Mouse (Mus musculus): ENCODE results near the gene Gm20422. TPM values are rescaled to one million over a fixed set of nuclear protein-coding genes. Genes with fewer than 3 reads are reported as not detected.
"Not testable (repeated sequence)": the region's sequence is repeated elsewhere in the genome, so short reads cannot be mapped to it uniquely, and the experiment has no call there.

Gene Gm20422
- total RNA-seq, 2 experiments from 2014 or later = 1.00 to 1.4 TPM

- TF ChIP-seq CTCF (IDR thresholded peaks at IDR 0.05) = no peak; the same call in 1 of the 2 replicates
- peak within 1 kb of the TSS; percentile 52 for H3K4me3 ChIP-seq
- DNase-seq (ENCODE audit: extremely low spot score in 1 of 2, low spot score in 2 of 2) = peak; percentile 95 to 96
- peak within 1 kb of the TSS; percentile 100 for H3K27ac ChIP-seq
- intact Hi-C loops (cut with DNase I) = loop anchor here (2.0 kb wide), 1 partner anchor 33 kb away; no protein-coding TSS in a partner anchor
Observed at GRCm38 (mm10) chr8:69749544-69750454, 24.9 kb downstream of the Gm20422 start, which contains the start of gene Zfp963. TSS of gene Zfp963 (minus strand) at chr8:69749970.

GRCm38 (mm10) chr8:69741231-69741630 lies 33.5 kb downstream of the Gm20422 start:
- intact Hi-C loops (cut with DNase I) = no loop called here

GRCm38 (mm10) chr8:69740763-69741162 lies 33.9 kb downstream of the Gm20422 start:
- no peak for DNase-seq (ENCODE audit: extremely low spot score in 1 of 2, low spot score in 2 of 2)
- Histone ChIP-seq H3K4me3 (no peak overlapping the region), H3K27ac (no peak overlapping the region)
- no peak for TF ChIP-seq CTCF (IDR thresholded peaks at IDR 0.05)
- intact Hi-C loops (cut with DNase I) = no loop called here

More at GRCm38 (mm10) chr8:69741231-69741630, 33.5 kb downstream of the Gm20422 start:
- no peak overlapping the region for H3K4me3 ChIP-seq
- TF ChIP-seq CTCF (IDR thresholded peaks at IDR 0.05) = no peak
- no peak overlapping the region for H3K27ac ChIP-seq
- DNase-seq (ENCODE audit: extremely low spot score in 1 of 2, low spot score in 2 of 2) = no peak

GRCm38 (mm10) chr8:69735495-69735894 lies 39.2 kb downstream of the Gm20422 start:
- intact Hi-C loops (cut with DNase I) = no loop called here
- no peak for DNase-seq (ENCODE audit: extremely low spot score in 1 of 2, low spot score in 2 of 2)
- TF ChIP-seq CTCF (IDR thresholded peaks at IDR 0.05) = no peak
- Histone ChIP-seq H3K4me3 (no peak overlapping the region), H3K27ac (no peak overlapping the region)

- H3K4me3 ChIP-seq = peak overlapping the region; percentile 41
- DNase-seq (ENCODE audit: extremely low spot score in 1 of 2, low spot score in 2 of 2) = no peak
- peak overlapping the region; percentile 64; the same call in 1 of the 2 replicates for H3K27ac ChIP-seq
- intact Hi-C loops (cut with DNase I) = loop anchor here (2.0 kb wide), 2 partner anchors 32 to 62 kb away; partner anchors contain the start of genes Zfp963 and Zfp964
- no peak for TF ChIP-seq CTCF (IDR thresholded peaks at IDR 0.05)
Observed at GRCm38 (mm10) chr8:69717232-69717580, 57.5 kb downstream of the Gm20422 start.

- H3K4me3 ChIP-seq = peak overlapping the region; percentile 90
- peak overlapping the region; percentile 99 for H3K27ac ChIP-seq
- intact Hi-C loops (cut with DNase I) = loop anchor here (1.0 to 2.0 kb wide), 3 partner anchors 32 to 91 kb away; partner anchors contain the start of genes Zfp868, Zfp963 and Zfp964
- TF ChIP-seq CTCF (IDR thresholded peaks at IDR 0.05) = no peak
- DNase-seq (ENCODE audit: extremely low spot score in 1 of 2, low spot score in 2 of 2) = peak; percentile 91 to 93
Observed at GRCm38 (mm10) chr8:69716403-69717231, 58.1 kb downstream of the Gm20422 start.

- Histone ChIP-seq H3K4me3 (peak overlapping the region; percentile 90), H3K27ac (peak overlapping the region; percentile 21; the same call in 1 of the 2 replicates)
- TF ChIP-seq CTCF (IDR thresholded peaks at IDR 0.05) = no peak
- intact Hi-C loops (cut with DNase I) = no loop called here
- no peak for DNase-seq (ENCODE audit: extremely low spot score in 1 of 2, low spot score in 2 of 2)
Observed at GRCm38 (mm10) chr8:69715366-69715765, 59.3 kb downstream of the Gm20422 start.

- DNase-seq (ENCODE audit: extremely low spot score in 1 of 2, low spot score in 2 of 2) = no peak
- H3K4me3 ChIP-seq = no peak overlapping the region
- no peak for TF ChIP-seq CTCF (IDR thresholded peaks at IDR 0.05)
- no peak overlapping the region for H3K27ac ChIP-seq
- intact Hi-C loops (cut with DNase I) = no loop called here
Observed at GRCm38 (mm10) chr8:69713516-69713915, 61.2 kb downstream of the Gm20422 start.

- H3K4me3 ChIP-seq; intact Hi-C loops (cut with DNase I); DNase-seq (ENCODE audit: extremely low spot score in 1 of 2, low spot score in 2 of 2); H3K27ac ChIP-seq: not testable (repeated sequence)
Observed at GRCm38 (mm10) chr8:69710624-69711023, 64.1 kb downstream of the Gm20422 start, which contains the start of gene Zfp869. TSS of gene Zfp869 (minus strand) at chr8:69710724.

- H3K27ac ChIP-seq = no peak overlapping the region
- intact Hi-C loops (cut with DNase I) = loop anchor here (1.0 kb wide), 1 partner anchor 12 kb away; no protein-coding TSS in a partner anchor
- no peak for TF ChIP-seq CTCF (IDR thresholded peaks at IDR 0.05)
- no peak overlapping the region for H3K4me3 ChIP-seq
- DNase-seq (ENCODE audit: extremely low spot score in 1 of 2, low spot score in 2 of 2) = no peak
Observed at GRCm38 (mm10) chr8:69701810-69702209, 72.9 kb downstream of the Gm20422 start.

Other genes with a start within 250 kb of the Gm20422 start
- gene Zfp868, start 149.3 kb downstream of the Gm20422 start, total RNA-seq (2021) = 10 to 100 TPM; 18.9 to 19.7 TPM
- 1 to 10 TPM; 3.5 to 4.6 TPM for gene Zfp964, start 120.4 kb downstream of the Gm20422 start, total RNA-seq (2021)
- gene Zfp869, start 64.2 kb downstream of the Gm20422 start, total RNA-seq (2021) = 10 to 100 TPM; 19.9 to 22.6 TPM
- 1 to 10 TPM; 3.7 to 3.9 TPM for gene Zfp963, start 24.9 kb downstream of the Gm20422 start, total RNA-seq (2021)
- gene Atp13a1, start 16.3 kb upstream of the Gm20422 start, total RNA-seq (2021) = 10 to 100 TPM; 37.2 to 38.5 TPM
- gene Zfp866, start 16.3 kb upstream of the Gm20422 start, total RNA-seq (2021) = 10 to 100 TPM; 28.7 to 28.8 TPM
- 10 to 100 TPM; 13.1 to 22.5 TPM for gene Gmip, start 33.8 kb upstream of the Gm20422 start, total RNA-seq (2021)
- gene Lpar2, start 47.5 kb upstream of the Gm20422 start, total RNA-seq (2021) = under 1 TPM; 0.41 to 0.75 TPM
- gene Pbx4, start 57.6 kb upstream of the Gm20422 start, total RNA-seq (2021) = 10 to 100 TPM; 18.5 to 20.7 TPM
- under 1 TPM; 0.63 to 0.91 TPM for gene Cilp2, start 112.8 kb upstream of the Gm20422 start, total RNA-seq (2021)
- under 1 TPM in 1 of 2 experiments, not detected in 1; 0.25 TPM for gene Tssk6, start 127.3 kb upstream of the Gm20422 start, total RNA-seq (2021)
- 100 to 1,000 TPM; 145 to 146 TPM for gene Ndufa13, start 127.7 kb upstream of the Gm20422 start, total RNA-seq (2021)
- gene Yjefn3, start 127.8 kb upstream of the Gm20422 start, total RNA-seq (2021) = 10 to 100 TPM; 25.8 to 30.7 TPM
- gene Gatad2a, start 221.5 kb upstream of the Gm20422 start, total RNA-seq (2021) = 10 to 100 TPM; 27.6 to 32.2 TPM